Mouse (Mus musculus) intestine, embryonic 15.5 days (tissue): ENCODE data around the gene Ulk4. TPM values are rescaled to one million over a fixed set of nuclear protein-coding genes. Genes with fewer than 3 reads are reported as not detected.
"Not testable (repeated sequence)": the region's sequence is repeated elsewhere in the genome, so short reads cannot be mapped to it uniquely, and the experiment has no call there.

ENCODE experiments used
- ATAC-seq: fragments of 200-750 bp; cut with Nextera tagmentation; 2 replicates; pipeline ENCODE4 v1.8.0; 2017; ENCODE audit warnings: moderate TSS enrichment, moderate library complexity
- H3K27ac ChIP-seq: fragments of 300-500 bp; sonication (generic); 2 replicates; pipeline ENCODE4 v1.5.1; 2015; ENCODE audit warnings: mild to moderate bottlenecking, inconsistent platforms
- H3K27me3 ChIP-seq: fragments of 300-500 bp; sonication (generic); replicated peaks from 2 replicates; pipeline ENCODE4 v1.6.1; 2015; ENCODE audit warnings: inconsistent platforms
- H3K36me3 ChIP-seq: fragments of 300-500 bp; sonication (generic); 2 replicates; pipeline ENCODE4 v1.6.1; 2015; ENCODE audit warnings: inconsistent platforms
- H3K4me1 ChIP-seq: fragments of 300-500 bp; sonication (generic); replicated peaks from 2 replicates; pipeline ENCODE4 v1.6.1; 2015; ENCODE audit warnings: inconsistent platforms
- H3K4me2 ChIP-seq: fragments of 300-500 bp; sonication (generic); replicated peaks from 2 replicates; pipeline ENCODE4 v1.6.1; 2015; ENCODE audit warnings: mild to moderate bottlenecking, inconsistent platforms
- H3K4me3 ChIP-seq: fragments of 300-500 bp; sonication (generic); replicated peaks from 2 replicates; pipeline ENCODE4 v1.5.1; 2015; ENCODE audit warnings: inconsistent platforms
- H3K9ac ChIP-seq: fragments of 300-500 bp; sonication (generic); 2 replicates; pipeline ENCODE4 v1.6.1; 2015; ENCODE audit warnings: inconsistent platforms
- H3K9me3 ChIP-seq: fragments of 300-500 bp; sonication (generic); 2 replicates; pipeline ENCODE4 v1.6.1; 2016; ENCODE audit warnings: inconsistent platforms
- WGBS: fragments of 180-500 bp; shearing (Covaris S2); methylation state at CpG from one replicate; pipeline ENCODE4 v1.1.7; 2015; 5-methylcytosine and 5-hydroxymethylcytosine counted together
- polyA plus RNA-seq: library from polyadenylated mRNA; unstranded; fragments of >200 nt; fragmentation: Nextera tagmentation; extraction: Ambion mirVana; gene quantifications from 2 replicates; pipeline ENCODE4 v1.2.1, GENCODE M21; 2015

Ulk4 gene
- polyA plus RNA-seq, 1 experiment from 2014 or later, result 150 TPM

DNA sequence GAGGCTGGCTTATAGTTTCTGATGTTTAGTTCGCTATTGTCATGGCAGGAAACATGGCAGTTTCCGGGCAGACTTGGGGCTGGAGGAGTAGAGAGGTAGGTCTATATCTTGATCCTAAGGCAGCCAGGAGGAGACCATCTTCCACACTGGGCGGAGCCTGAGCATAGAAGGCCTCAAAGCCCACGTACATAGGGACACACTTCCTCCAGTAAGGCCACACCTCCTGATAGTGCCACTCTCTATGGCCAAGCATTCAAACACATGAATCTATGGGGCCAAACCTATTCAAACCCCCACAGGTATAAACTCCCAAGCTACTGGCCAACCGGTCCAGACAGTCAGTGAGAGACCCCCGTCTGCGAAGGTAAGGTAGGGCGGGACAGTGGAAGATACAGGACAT is 35.6 kb downstream of the Ulk4 start:
- Histone ChIP-seq H3K27me3 (no peaks in the 10 kb centered on the region; the same call in 1 of the 2 replicates), H3K4me2 (no peak overlapping the region), H3K27ac (no peak overlapping the region), H3K36me3 (no peaks in the 10 kb centered on the region), H3K9me3 (no peaks in the 10 kb centered on the region), H3K4me1 (no peaks in the 10 kb centered on the region), H3K9ac (no peak overlapping the region), H3K4me3 (no peak overlapping the region)
- ATAC-seq, result 0 out of 2 replicates have a peak, but pooled peaks have one; percentile 20
- 84% methylated on average over 8 of the region's 8 CpGs for WGBS

DNA sequence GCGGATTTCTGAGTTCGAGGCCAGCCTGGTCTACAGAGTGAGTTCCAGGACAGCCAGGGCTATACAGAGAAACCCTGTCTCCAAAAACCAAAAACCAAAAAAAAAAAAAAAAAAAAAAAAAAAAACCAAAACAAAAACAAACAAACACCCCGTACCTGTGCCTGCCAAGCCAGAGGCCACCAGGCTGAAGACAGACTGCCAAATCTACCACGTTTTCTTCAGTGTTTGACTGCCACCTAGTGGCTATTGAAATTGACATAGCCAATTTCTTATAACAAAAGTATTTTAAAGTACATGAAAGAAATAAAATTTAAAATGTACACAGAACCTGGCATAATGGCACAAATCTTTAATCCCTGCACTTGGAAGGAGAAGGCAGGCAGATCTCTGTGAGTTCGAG is 36.8 kb downstream of the Ulk4 start:
- H3K9ac ChIP-seq, H3K27ac ChIP-seq, H3K27me3 ChIP-seq, H3K4me1 ChIP-seq, H3K4me3 ChIP-seq, H3K4me2 ChIP-seq, H3K36me3 ChIP-seq, ATAC-seq, H3K9me3 ChIP-seq: not testable (repeated sequence)
- 46% methylated on average over 5 of the region's 5 CpGs for whole genome bisulfite sequencing

DNA sequence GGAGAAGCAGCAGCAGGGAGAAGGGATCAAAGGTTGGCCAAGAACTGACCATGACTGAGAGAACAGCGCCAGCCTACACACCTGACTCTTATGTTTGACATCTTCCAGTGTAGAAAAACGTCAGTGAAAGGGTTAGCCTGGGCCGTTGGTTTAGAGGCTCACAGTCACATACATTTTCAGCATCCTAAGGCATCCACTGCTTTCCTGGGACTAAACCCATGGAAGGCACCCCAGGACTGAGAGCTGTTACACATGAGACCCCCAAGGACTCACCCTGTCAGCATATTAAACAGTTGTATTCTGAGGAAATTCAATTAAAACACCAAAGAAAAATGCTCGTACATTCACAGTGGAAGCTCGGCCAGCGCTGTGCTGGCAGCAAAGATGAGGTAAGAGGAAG is 37.4 kb downstream of the Ulk4 start:
- no peak overlapping the region for H3K4me2 ChIP-seq
- no peaks in the 10 kb centered on the region for H3K4me1 ChIP-seq
- no peak overlapping the region for H3K9ac ChIP-seq
- 76% methylated on average over 6 of the region's 6 CpGs for WGBS
- H3K36me3 ChIP-seq, result no peaks in the 10 kb centered on the region
- H3K27ac ChIP-seq, result no peak overlapping the region
- no peaks in the 10 kb centered on the region; the same call in 1 of the 2 replicates for H3K27me3 ChIP-seq
- no peak for ATAC-seq
- H3K4me3 ChIP-seq, result no peak overlapping the region
- no peaks in the 10 kb centered on the region for H3K9me3 ChIP-seq

DNA sequence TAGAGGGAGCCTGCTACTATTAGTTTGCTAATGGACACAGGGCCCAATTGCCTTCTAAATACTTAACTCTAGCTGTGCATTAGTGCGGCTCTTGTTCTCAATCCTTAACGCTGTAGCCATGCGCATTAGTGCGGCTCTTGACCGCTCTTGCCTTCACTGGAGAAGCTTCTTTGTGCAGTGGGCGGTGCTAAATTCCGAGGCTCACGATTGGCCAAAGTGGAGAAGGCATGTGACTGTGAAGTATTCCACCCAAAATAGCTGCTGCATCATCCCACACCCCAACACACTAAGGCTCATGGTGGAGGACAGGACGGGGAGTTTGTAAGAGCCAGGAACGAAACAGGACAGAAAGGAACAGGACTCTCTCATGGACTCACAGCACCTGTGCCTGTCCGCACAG is 58.4 kb downstream of the Ulk4 start:
- Histone ChIP-seq H3K4me2 (no peak overlapping the region), H3K27ac (no peak overlapping the region), H3K4me3 (no peak overlapping the region), H3K27me3 (no peaks in the 10 kb centered on the region), H3K9ac (no peak overlapping the region), H3K4me1 (no peaks in the 10 kb centered on the region), H3K36me3 (no peaks in the 10 kb centered on the region), H3K9me3 (no peaks in the 10 kb centered on the region)
- no peak for ATAC-seq
- 84% methylated on average over 11 of the region's 11 CpGs for WGBS

DNA sequence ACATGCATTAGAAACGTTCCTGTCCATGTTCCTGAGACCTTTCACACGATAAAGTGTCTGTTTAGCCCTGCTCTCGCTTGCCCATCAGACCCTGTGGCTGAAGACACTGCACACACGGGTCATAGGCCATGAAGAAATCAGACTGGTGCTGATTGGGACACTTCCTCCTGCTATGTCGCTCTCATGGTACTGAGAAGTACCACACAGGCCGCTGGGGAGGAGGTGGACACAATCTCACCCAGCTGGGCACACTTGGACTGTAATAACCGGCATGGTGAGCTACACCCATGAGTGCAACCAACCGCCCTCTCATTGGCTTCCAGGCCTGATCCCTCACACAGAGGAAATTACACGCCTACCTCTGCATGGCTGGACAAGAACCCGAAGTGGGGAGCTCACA is 58.8 kb downstream of the Ulk4 start:
- no peaks in the 10 kb centered on the region for H3K27me3 ChIP-seq
- no peaks in the 10 kb centered on the region for H3K4me1 ChIP-seq
- no peak overlapping the region for H3K9ac ChIP-seq
- WGBS, result 83% methylated on average over 10 of the region's 10 CpGs
- H3K4me3 ChIP-seq, result no peak overlapping the region
- H3K36me3 ChIP-seq, result no peaks in the 10 kb centered on the region
- no peak overlapping the region for H3K27ac ChIP-seq
- no peaks in the 10 kb centered on the region for H3K9me3 ChIP-seq
- H3K4me2 ChIP-seq, result no peak overlapping the region
- ATAC-seq, result no peak

DNA sequence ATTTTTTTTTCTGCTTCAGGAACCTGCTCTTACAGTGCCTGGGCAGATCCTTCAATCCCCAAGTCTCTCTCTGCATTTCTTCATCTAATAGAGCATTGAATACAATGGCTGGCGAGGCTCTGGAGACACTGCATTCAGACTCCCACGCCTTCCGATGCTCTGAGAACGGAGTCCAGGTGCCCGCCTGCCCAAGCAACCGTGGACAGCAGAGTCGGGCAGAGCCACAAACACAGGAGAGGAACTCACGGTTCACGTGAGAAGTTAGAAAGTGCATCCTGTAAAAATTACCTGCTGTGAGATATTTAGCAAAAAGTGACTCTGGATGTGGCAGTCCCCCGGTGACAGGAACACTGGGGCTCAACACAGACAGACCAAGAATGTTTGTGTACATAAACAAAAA is 59.3 kb downstream of the Ulk4 start:
- Histone ChIP-seq H3K4me2 (no peak overlapping the region), H3K27me3 (no peaks in the 10 kb centered on the region), H3K27ac (no peak overlapping the region), H3K4me1 (no peaks in the 10 kb centered on the region), H3K4me3 (no peak overlapping the region), H3K9me3 (no peaks in the 10 kb centered on the region), H3K36me3 (no peaks in the 10 kb centered on the region), H3K9ac (no peak overlapping the region)
- WGBS, result 91% methylated on average over 10 of the region's 10 CpGs
- no peak for ATAC-seq

DNA sequence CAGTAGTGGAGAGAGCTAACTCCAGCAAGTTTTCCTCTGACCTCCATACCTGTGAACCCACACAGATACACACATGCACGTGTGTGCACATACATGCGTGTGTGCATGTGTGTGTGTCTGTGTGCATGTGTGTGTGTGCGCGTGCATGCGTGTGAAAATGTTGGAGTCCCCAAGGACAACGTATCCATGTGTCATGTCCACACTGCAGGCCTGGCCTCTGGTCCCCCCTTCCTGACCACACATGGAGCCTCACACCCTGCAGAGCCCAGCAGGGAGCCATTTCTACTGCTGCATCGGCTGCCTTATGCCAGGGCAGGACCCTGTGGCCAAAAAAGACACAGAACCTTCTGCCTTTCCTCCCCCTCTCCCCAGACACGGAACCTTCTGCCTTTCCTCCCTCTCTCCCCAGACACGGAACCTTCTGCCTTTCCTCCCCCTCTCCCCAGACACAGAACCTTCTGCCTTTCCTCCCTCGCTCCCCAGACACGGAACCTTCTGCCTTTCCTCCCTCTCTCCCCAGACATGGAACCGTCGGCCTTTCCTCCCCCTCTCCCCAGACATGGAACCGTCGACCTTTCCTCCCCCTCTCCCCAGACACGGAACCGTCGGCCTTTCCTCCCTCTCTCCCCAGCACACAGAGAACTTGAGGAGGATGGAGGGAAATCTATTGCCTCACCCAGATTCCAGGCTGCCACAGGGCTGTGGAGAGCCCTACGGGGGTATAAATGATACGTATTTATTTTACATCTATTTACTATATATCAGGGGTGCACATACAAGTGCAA is 60.3 kb downstream of the Ulk4 start:
- ATAC-seq, result no peak
- Histone ChIP-seq H3K27me3 (no peaks in the 10 kb centered on the region), H3K27ac (no peak overlapping the region), H3K4me1 (no peaks in the 10 kb centered on the region), H3K9ac (no peak overlapping the region), H3K9me3 (no peaks in the 10 kb centered on the region), H3K36me3 (no peaks in the 10 kb centered on the region), H3K4me2 (no peak overlapping the region), H3K4me3 (no peak overlapping the region)
- WGBS, result 74% methylated on average over 20 of the region's 20 CpGs

DNA sequence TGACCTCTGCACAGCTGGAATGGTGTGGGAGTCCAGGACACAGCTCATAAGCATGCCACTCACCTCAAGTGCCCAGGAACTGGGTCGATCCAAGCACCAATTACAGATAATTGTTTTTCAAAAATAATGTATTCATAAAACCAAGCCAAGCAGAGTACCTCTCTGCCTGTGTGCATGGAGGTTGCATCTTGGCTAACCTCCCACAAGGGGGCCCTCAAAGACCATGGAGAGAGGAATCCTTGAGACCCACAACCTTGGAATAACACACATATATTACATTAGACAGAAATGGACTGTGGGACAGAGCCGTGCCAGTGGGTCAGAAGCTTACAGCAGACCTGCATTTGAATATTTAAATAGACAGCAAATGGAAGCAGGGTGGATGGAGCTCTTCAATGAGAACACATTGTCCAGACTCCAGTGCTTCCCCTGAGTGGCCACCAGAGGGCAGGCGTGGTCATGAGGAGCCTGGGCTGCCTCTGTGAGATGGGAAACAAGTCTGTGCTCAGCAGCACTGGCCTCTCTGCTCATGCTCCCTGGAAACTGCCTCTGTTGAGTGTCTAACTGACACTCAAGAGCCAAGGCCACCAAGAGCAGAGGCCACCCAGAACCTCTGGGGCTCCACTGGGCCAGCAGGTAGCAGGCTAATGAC is 61.5 kb downstream of the Ulk4 start:
- Histone ChIP-seq H3K27ac (no peak overlapping the region), H3K9ac (no peak overlapping the region), H3K4me1 (no peaks in the 10 kb centered on the region), H3K4me2 (no peak overlapping the region), H3K36me3 (no peaks in the 10 kb centered on the region), H3K4me3 (no peak overlapping the region), H3K27me3 (no peaks in the 10 kb centered on the region), H3K9me3 (no peaks in the 10 kb centered on the region)
- ATAC-seq, result peak; percentile 51; the same call in 1 of the 2 replicates
- 24% methylated on average over 3 of the region's 3 CpGs for WGBS

DNA sequence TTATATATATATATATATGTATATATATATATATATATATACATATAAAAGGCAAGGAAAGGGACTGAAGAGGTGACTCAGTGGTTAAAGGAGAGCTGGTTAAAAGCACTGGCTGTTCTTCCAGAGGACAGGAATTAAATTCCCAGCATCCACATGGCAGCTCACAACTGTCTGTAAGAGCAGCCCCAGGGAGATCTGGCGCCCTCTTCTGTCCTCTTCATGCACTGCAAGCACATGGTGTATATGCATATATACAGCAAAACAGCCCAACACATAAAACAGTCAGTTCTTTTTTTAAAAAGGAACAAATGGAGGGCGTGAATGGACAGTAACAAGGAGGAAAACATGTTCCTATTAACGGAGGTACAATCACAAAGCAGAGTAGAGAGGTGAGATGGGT is 64.7 kb downstream of the Ulk4 start:
- no peak overlapping the region for H3K9ac ChIP-seq
- no peak for ATAC-seq
- no peak overlapping the region for H3K27ac ChIP-seq
- no peaks in the 10 kb centered on the region for H3K4me1 ChIP-seq
- no peak overlapping the region for H3K4me3 ChIP-seq
- no peaks in the 10 kb centered on the region for H3K27me3 ChIP-seq
- no peak overlapping the region for H3K4me2 ChIP-seq
- 69% methylated on average over 3 of the region's 3 CpGs for WGBS
- H3K9me3 ChIP-seq, result no peaks in the 10 kb centered on the region
- no peaks in the 10 kb centered on the region for H3K36me3 ChIP-seq

DNA sequence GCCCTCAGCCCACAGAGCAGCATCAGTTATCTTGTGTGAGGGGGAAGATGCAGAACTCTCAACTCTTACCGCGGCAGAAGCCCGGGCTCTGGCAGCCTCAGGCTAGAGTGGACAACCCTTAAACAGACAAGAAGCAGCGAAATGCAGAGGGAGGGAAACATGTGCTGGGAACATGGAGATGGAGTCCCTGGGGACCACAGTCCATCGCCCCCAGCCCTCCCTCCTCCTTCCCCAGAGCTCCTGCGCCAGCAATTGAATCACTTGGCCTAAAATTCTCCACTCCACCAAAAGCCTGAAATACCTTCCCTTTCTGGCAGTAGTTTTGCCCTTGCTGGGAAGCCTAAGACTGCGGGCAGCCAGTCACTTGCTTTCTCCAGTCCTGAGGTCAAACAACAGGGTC is 72.0 kb downstream of the Ulk4 start:
- Histone ChIP-seq H3K27ac (no peak overlapping the region), H3K9me3 (no peaks in the 10 kb centered on the region), H3K4me1 (no peaks in the 10 kb centered on the region), H3K4me2 (no peak overlapping the region), H3K27me3 (no peaks in the 10 kb centered on the region), H3K9ac (no peak overlapping the region), H3K36me3 (no peaks in the 10 kb centered on the region), H3K4me3 (no peak overlapping the region)
- no peak for ATAC-seq
- WGBS, result 68% methylated on average over 7 of the region's 7 CpGs

DNA sequence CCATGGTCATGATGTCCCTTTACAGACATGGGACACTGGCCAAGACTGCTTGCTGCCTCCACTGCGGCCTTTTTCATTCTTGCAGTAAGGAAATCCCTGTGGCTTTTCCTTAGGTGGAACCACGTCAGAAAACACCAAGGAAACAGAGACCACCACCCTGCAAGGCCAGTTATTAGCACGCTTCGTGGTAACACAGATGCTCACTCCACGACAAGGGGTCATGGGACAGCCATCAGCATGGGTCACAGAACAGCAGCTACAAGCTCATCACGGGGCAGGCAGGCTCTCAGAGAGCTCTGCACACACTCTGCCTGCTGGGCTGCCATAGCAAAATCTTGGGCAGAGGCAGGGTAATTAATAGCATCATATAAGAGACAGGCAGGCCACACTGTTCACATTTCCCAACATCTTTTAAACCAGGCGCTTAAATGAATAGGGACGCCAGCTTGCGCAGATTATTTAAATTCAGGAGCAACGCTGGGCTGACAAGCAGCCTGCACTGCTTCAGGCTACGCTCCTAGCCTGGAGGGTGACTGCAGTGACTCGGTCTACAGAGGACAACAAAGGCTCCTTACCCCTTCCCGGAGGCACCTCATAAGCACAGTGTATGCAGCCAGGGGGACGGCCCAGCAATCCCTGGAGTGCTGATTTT is 72.7 kb downstream of the Ulk4 start:
- Histone ChIP-seq H3K27ac (no peak overlapping the region), H3K4me2 (no peak overlapping the region), H3K9me3 (no peaks in the 10 kb centered on the region), H3K27me3 (no peaks in the 10 kb centered on the region), H3K36me3 (no peaks in the 10 kb centered on the region), H3K9ac (no peak overlapping the region), H3K4me3 (no peak overlapping the region), H3K4me1 (no peaks in the 10 kb centered on the region)
- ATAC-seq, result no peak
- 72% methylated on average over 14 of the region's 14 CpGs for WGBS

DNA sequence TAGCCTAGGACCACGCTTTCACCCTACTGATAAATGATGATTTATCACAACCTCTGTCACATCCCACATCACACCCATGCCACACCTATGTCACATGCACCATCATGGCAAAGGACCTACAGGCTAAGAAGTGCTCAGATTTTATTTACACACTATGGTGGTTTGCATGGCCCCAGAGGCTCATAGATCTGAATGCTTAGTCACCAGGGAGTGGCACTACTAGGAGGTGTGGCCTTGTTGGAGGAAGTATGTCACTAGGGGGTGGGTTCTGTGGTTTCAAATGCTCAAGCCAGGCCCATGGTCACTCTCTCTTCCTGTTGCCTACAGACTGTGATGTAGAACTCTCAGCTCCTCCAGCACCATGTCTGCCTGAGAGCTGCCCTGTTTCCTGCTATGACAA is 73.3 kb downstream of the Ulk4 start:
- H3K36me3 ChIP-seq, result no peaks in the 10 kb centered on the region
- no peak overlapping the region for H3K9ac ChIP-seq
- H3K4me3 ChIP-seq, result no peak overlapping the region
- H3K27ac ChIP-seq, result no peak overlapping the region
- H3K4me2 ChIP-seq, result no peak overlapping the region
- 92% methylated on average over 1 of the region's 1 CpGs for WGBS
- H3K9me3 ChIP-seq, result no peaks in the 10 kb centered on the region
- no peaks in the 10 kb centered on the region for H3K4me1 ChIP-seq
- H3K27me3 ChIP-seq, result no peaks in the 10 kb centered on the region
- no peak for ATAC-seq
